Mouse (Mus musculus) thymus, postnatal 14 days (tissue): ENCODE results near the gene Ctf2.

Experiments
- DNase-seq: peaks from one replicate; pipeline ENCODE4 v3.0.0; 2021

Gene Ctf2

GRCm38 (mm10) chr7:127759716-127760115, 27.8 kb upstream of the Ctf2 start:
- DNase-seq, result no peak

- DNase-seq, result no peak
Observed at GRCm38 (mm10) chr7:127753741-127754140, 21.8 kb upstream of the Ctf2 start.

GRCm38 (mm10) chr7:127753158-127753557, 21.2 kb upstream of the Ctf2 start:
- DNase-seq, result no peak

GRCm38 (mm10) chr7:127752069-127752468, 20.1 kb upstream of the Ctf2 start:
- DNase-seq, result no peak

DNA sequence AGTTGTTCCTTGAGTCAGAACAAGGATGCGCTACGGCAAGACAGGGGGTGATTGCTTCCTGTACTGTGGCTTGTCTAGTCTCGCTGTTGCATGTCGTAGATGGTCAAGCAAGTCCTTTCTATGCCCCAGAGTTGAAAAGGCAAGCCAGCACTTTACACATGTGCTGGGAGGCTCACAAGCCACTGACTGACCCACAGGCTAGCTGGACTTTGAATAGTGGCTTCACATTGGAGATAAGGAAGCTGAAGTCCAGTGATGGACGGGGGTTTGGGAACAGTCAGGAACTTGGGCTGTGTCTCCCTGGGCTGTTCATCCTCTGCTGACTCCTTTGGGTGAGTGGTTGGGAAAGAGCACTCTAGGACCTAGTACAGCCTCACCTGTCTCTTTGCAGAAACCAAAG, 19.7 kb upstream of the Ctf2 start:
- DNase-seq, result no peak

GRCm38 (mm10) chr7:127750131-127751127, 18.5 kb upstream of the Ctf2 start:
- no peak for DNase-seq

DNA sequence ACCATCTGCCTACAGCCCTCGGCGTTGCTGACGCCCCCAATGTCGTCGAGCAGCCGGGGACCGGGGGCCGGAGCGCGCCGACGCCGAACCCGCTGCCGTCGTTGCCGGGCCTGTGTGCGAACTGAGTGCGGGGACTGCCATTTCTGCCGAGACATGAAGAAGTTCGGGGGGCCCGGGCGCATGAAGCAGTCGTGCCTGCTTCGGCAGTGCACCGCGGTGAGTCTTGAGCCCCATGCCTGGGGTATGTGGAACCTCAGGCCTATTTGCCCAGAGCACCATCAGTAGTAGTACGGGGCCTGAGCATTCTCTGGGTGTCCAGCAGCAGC, 16.2 kb upstream of the Ctf2 start:
- no peak for DNase-seq

GRCm38 (mm10) chr7:127747559-127748234, 15.7 kb upstream of the Ctf2 start:
- no peak for DNase-seq

GRCm38 (mm10) chr7:127746494-127747491, 14.8 kb upstream of the Ctf2 start:
- DNase-seq, result peak; percentile 63

DNA sequence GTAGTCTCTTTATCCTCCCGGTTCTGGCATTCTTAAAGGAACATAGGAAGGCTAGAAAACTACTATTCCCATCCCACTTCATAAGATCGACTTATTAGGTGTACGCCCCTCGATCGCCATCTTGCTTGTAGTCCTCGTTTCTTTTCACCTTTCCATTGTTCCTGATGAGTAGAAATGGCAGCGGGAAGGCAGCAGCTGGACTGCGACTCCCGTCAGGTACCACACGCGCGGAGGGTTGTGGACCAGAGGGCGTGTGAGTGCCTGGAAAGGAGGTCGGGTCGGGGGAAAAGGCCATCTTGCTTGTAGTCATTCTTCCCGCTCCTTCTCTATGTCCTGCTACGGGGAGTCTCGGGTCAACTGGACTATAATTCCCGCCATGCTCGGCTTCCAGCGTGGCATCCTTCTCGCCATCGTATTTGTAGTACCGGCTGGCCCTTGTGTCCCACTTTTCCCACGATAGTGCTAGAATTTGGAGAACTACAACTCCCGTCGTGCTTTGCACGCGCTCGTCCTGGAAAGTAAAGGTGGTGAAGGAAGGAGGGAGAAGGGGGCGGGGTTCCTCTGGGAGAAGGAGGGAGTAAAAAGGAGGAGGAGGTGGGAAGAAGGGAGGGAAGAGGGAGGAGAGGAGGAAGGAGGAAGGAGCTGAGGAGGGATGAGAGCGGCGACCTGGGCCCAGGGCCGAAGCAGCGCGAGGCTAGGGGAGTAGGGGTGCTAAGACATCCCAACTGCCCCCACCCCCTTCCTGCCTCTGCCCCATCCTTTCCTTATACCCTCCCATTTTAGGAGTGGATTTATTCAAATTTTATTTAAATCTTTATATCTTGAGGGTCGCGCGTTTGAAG, 13.9 kb upstream of the Ctf2 start:
- DNase-seq, result peak; percentile 73

DNA sequence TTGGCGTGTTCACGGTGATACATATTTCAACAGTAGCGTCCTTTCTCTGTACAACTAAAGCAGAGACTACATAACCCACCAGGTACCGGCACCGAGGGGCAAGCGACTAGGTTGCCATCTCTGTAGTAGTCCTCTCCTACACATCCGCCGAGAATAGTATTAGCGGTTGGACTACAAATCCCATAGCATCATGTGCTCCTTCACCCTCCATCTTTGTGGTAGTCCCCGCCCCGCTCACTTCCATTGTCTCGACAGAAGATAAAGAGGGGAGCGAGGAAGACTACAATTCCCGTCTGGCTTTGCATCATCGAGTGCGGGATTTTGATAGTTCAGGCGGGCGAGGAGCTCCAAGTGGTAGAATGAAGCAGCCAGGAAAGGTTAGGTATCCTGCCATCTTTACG, 13.3 kb upstream of the Ctf2 start:
- DNase-seq, result peak; percentile 91

- DNase-seq, result peak; percentile 83
Observed at GRCm38 (mm10) chr7:127744366-127745045, 12.5 kb upstream of the Ctf2 start, which contains the start of gene Fbxl19. TSS of gene Fbxl19 (plus strand) at chr7:127744543.

DNA sequence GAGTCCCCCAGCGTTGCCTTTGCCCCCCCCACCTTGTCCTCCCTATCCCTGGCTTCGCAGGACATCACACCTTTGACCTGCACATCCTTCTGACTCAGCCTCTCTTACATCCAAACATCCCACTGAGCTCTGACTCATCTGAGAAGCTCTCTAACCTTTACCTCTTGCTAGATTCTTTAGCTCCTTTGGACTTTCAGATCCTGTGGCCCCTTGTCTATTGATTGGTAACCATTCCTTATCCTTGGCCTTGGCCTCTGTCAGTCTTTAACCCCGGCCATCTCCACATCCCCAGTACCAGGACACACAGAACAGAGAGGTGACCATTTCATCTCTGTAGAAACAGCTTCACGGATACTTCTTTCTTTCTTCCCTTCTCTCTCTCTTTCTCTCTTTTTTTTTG, 1.8 kb downstream of the Ctf2 start:
- DNase-seq, result no peak

DNA sequence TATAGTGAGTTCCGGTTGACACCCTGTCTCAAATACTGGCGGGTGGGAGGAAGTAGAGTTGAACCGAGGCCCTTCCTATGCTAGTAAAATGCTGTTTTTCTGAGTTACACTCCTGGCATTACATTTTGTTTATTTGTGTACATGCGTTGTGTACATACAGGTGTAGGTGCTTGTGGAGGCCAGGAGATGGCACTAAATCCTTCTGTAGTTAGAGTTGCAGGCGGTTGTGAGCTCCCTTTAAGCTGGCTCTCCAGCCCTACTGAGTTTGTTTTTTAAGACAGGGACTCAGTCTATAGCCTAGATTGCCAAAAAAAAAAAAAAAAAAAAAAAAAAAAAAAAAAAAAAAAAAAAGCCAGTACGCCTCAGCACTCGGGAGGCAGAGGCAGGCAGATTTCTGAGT, 4.1 kb downstream of the Ctf2 start:
- no peak for DNase-seq

- no peak for DNase-seq
Observed at GRCm38 (mm10) chr7:127725924-127726323, 6.0 kb downstream of the Ctf2 start.

GRCm38 (mm10) chr7:127725490-127725889, 6.5 kb downstream of the Ctf2 start:
- no peak for DNase-seq

DNA sequence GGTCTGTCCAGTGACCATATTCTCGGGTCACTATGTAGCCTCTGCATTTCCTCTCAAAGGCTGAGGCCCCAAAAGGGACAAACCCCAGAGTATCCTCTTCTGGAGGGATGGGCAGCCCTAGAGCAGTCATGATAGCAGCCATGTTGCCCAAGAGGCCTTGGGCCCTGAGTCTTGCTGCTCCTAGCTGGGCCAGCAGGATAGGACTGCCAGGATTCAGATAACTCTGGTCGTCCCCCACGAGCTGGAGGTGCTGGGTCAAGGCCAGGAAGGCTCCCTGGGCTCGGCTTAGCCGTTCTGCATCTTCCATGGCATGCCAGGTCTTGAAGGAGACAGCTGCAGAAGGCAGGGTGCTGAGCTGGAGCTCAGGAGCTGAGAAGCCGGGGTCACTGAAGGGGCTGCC, 12.7 kb downstream of the Ctf2 start:
- no peak for DNase-seq

GRCm38 (mm10) chr7:127718339-127718738, 13.6 kb downstream of the Ctf2 start:
- DNase-seq, result no peak

GRCm38 (mm10) chr7:127716992-127717391, 15.0 kb downstream of the Ctf2 start:
- peak; percentile 76 for DNase-seq

DNA sequence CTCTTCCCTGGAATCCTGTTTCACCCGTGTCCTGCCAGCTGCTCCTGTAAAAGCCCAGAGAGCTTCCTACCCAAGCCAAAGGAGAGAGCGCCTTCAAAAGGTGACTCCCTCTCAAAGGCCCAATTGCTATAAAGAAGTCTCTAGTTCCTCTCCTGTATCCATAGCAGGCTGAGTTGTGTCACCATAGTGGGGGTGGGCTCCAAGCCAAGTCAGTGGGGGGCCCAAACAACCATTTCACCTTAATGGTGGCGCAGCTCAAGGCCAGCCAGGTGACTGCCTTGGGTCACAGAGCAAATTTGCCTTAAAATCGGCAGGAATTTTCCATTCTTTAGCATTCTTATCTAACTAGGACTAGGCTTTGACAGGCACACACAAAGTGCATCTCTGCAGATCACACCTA, 17.1 kb downstream of the Ctf2 start:
- DNase-seq, result no peak
